Mouse (Mus musculus) induced T-regulatory cell, adult 2 months (primary cell): ENCODE measurements around the gene Zscan4c.
"Not testable (repeated sequence)": the region's sequence is repeated elsewhere in the genome, so short reads cannot be mapped to it uniquely, and the experiment has no call there.

ENCODE experiments used
- DNase-seq: peaks from one replicate; pipeline ENCODE4 v3.0.0-alpha.2; 2012; ENCODE audit warnings: low read depth

Zscan4c gene

GRCm38 (mm10) chr7:11005445-11005844, at the start of gene Zscan4c:
Zscan4c (plus strand) TSS chr7:11005745.
- DNase-seq = not testable (repeated sequence)
